Mouse (Mus musculus) monocyte, adult 5-6 weeks (primary cell): ENCODE results near the gene Nr4a1. TPM values are rescaled to one million over a fixed set of nuclear protein-coding genes. Genes with fewer than 3 reads are reported as not detected.

ENCODE experiments used
- ATAC-seq: fragments of 153-309, 156-312 bp; replicated peaks from 2 replicates; pipeline ENCODE4 v1.8.0; 2017; ENCODE audit warnings: mild to moderate bottlenecking; ENCODE audit not compliant: low TSS enrichment, insufficient number of reproducible peaks, severe bottlenecking, poor library complexity, low FRiP score
- total RNA-seq: library from RNA; stranded (forward); fragments of 200-1000, 200-491, 200-594 nt; gene quantifications from 3 replicates; pipeline ENCODE4 v1.2.3, GENCODE M21; 2017

The Nr4a1 gene
- total RNA-seq, 1 experiment from 2014 or later = 717 TPM

GRCm38 (mm10) chr15:101299480-101299960, 45.5 kb downstream of the Nr4a1 start:
- ATAC-seq = no peak

GRCm38 (mm10) chr15:101300128-101300527, 46.1 kb downstream of the Nr4a1 start:
- no peak for ATAC-seq

- no peak for ATAC-seq
Measured at GRCm38 (mm10) chr15:101302201-101302600, 48.1 kb downstream of the Nr4a1 start.

GRCm38 (mm10) chr15:101303830-101304229, 49.8 kb downstream of the Nr4a1 start:
- ATAC-seq = no peak

- ATAC-seq = no peak
Measured at GRCm38 (mm10) chr15:101306459-101306858, 52.4 kb downstream of the Nr4a1 start.

GRCm38 (mm10) chr15:101308440-101309348, 54.6 kb downstream of the Nr4a1 start:
- ATAC-seq = peak; percentile 16; the same call in 1 of the 2 replicates

- no peak for ATAC-seq
Measured at GRCm38 (mm10) chr15:101309493-101309892, 55.4 kb downstream of the Nr4a1 start.

- no peak for ATAC-seq
Measured at GRCm38 (mm10) chr15:101311087-101311770, 57.2 kb downstream of the Nr4a1 start.

- ATAC-seq = no peak
Measured at GRCm38 (mm10) chr15:101312006-101312405, 57.9 kb downstream of the Nr4a1 start.

GRCm38 (mm10) chr15:101315378-101315777, 61.3 kb downstream of the Nr4a1 start:
- ATAC-seq = no peak

GRCm38 (mm10) chr15:101315832-101316231, 61.8 kb downstream of the Nr4a1 start:
- ATAC-seq = peak; percentile 67

GRCm38 (mm10) chr15:101316279-101316912, 62.3 kb downstream of the Nr4a1 start:
- ATAC-seq = no peak

GRCm38 (mm10) chr15:101316913-101317813, 63.1 kb downstream of the Nr4a1 start:
- ATAC-seq = peak; percentile 1; the same call in 1 of the 2 replicates

GRCm38 (mm10) chr15:101317814-101318500, 63.9 kb downstream of the Nr4a1 start:
- ATAC-seq = peak; percentile 18

- no peak for ATAC-seq
Measured at GRCm38 (mm10) chr15:101318889-101319765, 65.1 kb downstream of the Nr4a1 start.

- ATAC-seq = no peak
Measured at GRCm38 (mm10) chr15:101320010-101320617, 66.0 kb downstream of the Nr4a1 start.
